In the genomic region with DNA sequence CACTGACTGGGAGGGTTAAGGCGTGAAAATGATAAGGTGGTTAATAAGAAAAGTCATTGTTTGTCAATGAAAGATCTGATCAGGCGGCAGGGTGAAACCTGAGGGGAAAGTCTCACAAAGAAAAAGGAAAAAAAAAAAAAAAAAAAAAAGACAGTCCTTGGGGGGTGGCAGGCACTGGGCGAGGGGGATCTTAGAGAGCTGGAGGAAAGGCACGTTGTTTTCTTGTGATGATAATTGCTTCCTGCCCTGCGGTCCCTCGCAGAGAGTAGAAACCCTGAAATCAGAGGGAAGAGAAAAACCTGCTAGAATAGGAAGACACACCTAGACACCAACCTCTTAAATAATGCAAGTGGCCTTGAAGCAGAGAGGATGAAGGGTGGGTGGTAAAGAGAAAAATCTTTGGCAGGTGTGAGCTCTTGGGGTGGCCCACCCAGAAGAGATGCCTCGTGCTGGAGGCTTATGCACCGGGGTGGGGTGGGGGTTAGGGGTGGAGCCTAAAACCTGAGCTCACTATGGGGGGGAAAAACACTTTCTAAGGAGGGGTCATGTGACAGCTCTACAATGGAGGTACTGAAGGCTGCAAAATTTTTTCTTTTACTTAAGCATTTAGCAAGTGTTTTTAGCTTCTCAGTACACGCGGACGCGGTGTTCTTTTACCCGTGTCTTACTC, we compare ENCODE assay signal across 12 mouse cellular contexts.
DNase-seq lines count a peak whose midpoint lies in the region; ATAC-seq lines count a peak whose summit lies in the region.
"Had no signal": no experiment of that assay in that cellular context is flagged by ENCODE, and none has a peak within 500 bp of the region (broad histone marks: within the 10 kb centered on the region; RNA-seq: fewer than 3 reads in every experiment).

No protein-coding gene starts in this region.

- no peaks in the 10 kb centered on the region for H3K36me3 ChIP-seq in limb, embryonic 12.5 days
- H3K36me3 ChIP-seq in limb, embryonic 10.5 days, result no peaks in the 10 kb centered on the region
- H3K36me3 ChIP-seq in hindbrain, embryonic 11.5 days (ENCODE audit: control insufficient read depth, insufficient read depth, low read length), result no peaks in the 10 kb centered on the region
- H3K36me3 ChIP-seq: G1E had no signal

- no peak overlapping the region for H3K27ac ChIP-seq in limb, embryonic 12.5 days
- H3K27ac ChIP-seq in limb, embryonic 10.5 days, result no peak overlapping the region
- H3K27ac ChIP-seq in hindbrain, embryonic 11.5 days (ENCODE audit: low read depth, low read length), result no peak overlapping the region
- H3K27ac ChIP-seq: kidney, postnatal 0 days; macrophage had no signal

- H3K9ac ChIP-seq in limb, embryonic 12.5 days (replicated peaks), result no peak overlapping the region
- no peak overlapping the region for H3K9ac ChIP-seq in hindbrain, embryonic 11.5 days (ENCODE audit: low read depth, low read length)

- 20% methylated on average over 13 of the region's 13 CpGs for WGBS in limb, embryonic 12.5 days
- WGBS in limb, embryonic 10.5 days, result 25% methylated on average over 13 of the region's 13 CpGs
- 18% methylated on average over 13 of the region's 13 CpGs for WGBS in hindbrain, embryonic 11.5 days

- peaks cover 19% of the 10 kb centered on the region for H3K4me1 ChIP-seq in limb, embryonic 12.5 days (replicated peaks)
- H3K4me1 ChIP-seq in limb, embryonic 10.5 days, result peaks cover 11% of the 10 kb centered on the region
- H3K4me1 ChIP-seq in hindbrain, embryonic 11.5 days (replicated peaks; ENCODE audit: control insufficient read depth, insufficient read depth, low read length), result peaks cover 3% of the 10 kb centered on the region; the same call in 1 of the 2 replicates

- H3K4me3 ChIP-seq in limb, embryonic 12.5 days (replicated peaks), result no peak overlapping the region
- no peak overlapping the region for H3K4me3 ChIP-seq in limb, embryonic 10.5 days
- H3K4me3 ChIP-seq in hindbrain, embryonic 11.5 days (ENCODE audit: low read depth, low read length), result no peak overlapping the region

- no peaks in the 10 kb centered on the region; the same call in 1 of the 2 replicates for H3K27me3 ChIP-seq in limb, embryonic 12.5 days
- H3K27me3 ChIP-seq in limb, embryonic 10.5 days (ENCODE audit: low read depth, poor library complexity, severe bottlenecking), result 0 out of 2 replicates have a peak, but pooled peaks cover 5% of the 10 kb centered on the region
- H3K27me3 ChIP-seq in hindbrain, embryonic 11.5 days (ENCODE audit: control insufficient read depth, insufficient read depth, low read length), result no peaks in the 10 kb centered on the region

- DNase-seq in limb, embryonic 10.5 days (ENCODE audit: low spot score), result no peak
- DNase-seq in ZHBTc4 (ENCODE audit: low read depth, low spot score), result peak; percentile 73
- no peak for DNase-seq in hindbrain, embryonic 11.5 days (ENCODE audit: low spot score)
- DNase-seq in naive thymus-derived CD4-positive, alpha-beta T cell, adult 2 months (ENCODE audit: low read depth), result peak; percentile 16
- DNase-seq in urinary bladder, postnatal 25 days (ENCODE audit: low spot score), result no peak
- DNase-seq in kidney, postnatal 25 days, result no peak
- DNase-seq: cerebellum, postnatal 14 days; thymus, adult 2 months had no signal

- ATAC-seq in limb, embryonic 12.5 days (ENCODE audit: insufficient number of reproducible peaks, insufficient read depth, low FRiP score, low TSS enrichment, low read depth), result no peak
- peak; percentile 52 for ATAC-seq in hindbrain, embryonic 11.5 days (ENCODE audit: low FRiP score)

- no peaks in the 10 kb centered on the region; the same call in 1 of the 2 replicates for H3K9me3 ChIP-seq in limb, embryonic 12.5 days
- no peaks in the 10 kb centered on the region for H3K9me3 ChIP-seq in limb, embryonic 10.5 days (replicated peaks)
- H3K9me3 ChIP-seq in hindbrain, embryonic 11.5 days (ENCODE audit: control insufficient read depth, low read length), result no peaks in the 10 kb centered on the region

- H3K4me2 ChIP-seq in limb, embryonic 12.5 days, result peak overlapping the region; percentile 36; the same call in 1 of the 2 replicates
- H3K4me2 ChIP-seq in hindbrain, embryonic 11.5 days (replicated peaks; ENCODE audit: low read depth, low read length), result no peak overlapping the region

Comparison
In these comparisons a context has a peak if more than half of its experiments do, and no peak if none do; other contexts are left out.
1. DNase-seq: peak in ZHBTc4 (single experiment) and naive thymus-derived CD4-positive, alpha-beta T cell, adult 2 months (single experiment); none in limb, embryonic 10.5 days (single experiment), hindbrain, embryonic 11.5 days (single experiment), urinary bladder, postnatal 25 days (single experiment) and kidney, postnatal 25 days (0 of 2).